Mouse (Mus musculus) G1E (cell line): Measurements from ENCODE around the gene Tspo.

Experiments
- CTCF ChIP-seq: IDR thresholded peaks from 2 replicates; pipeline ENCODE4 v1.5.1; 2012; ENCODE audit warnings: low read depth, low read length, inconsistent platforms, mixed read lengths
- TAL1 ChIP-seq: conservative IDR thresholded peaks from 2 replicates; pipeline ENCODE4 v1.6.1; 2012; ENCODE audit warnings: low read depth, low read length, inconsistent platforms, mixed read lengths

DNA sequence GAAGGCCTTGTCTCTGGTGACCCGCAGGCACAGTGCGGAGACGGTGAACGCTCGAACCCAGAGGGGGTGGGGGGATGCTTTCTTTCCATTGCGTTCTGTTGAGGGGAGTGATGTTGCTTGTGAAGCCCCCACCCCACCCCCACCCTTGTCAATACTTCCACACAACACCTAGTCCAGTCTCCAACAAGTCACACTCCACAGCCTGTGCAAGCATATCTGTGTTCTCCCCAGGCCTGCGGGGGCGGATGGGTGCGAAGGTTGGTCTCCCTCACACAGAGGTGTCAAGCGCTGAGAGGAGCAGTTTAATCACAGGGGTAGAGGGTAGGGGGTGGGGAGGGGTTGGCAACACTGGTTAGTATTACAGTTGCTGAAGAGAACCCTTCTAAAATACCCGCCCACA lies 42.8 kb downstream of the Tspo start:
- no peak for TF ChIP-seq TAL1
- no peak for TF ChIP-seq CTCF
